Mouse (Mus musculus) spleen, adult 2 months (tissue): ENCODE measurements around the gene Gas2.

Source experiments
- CTCF ChIP-seq: fragments of 200-500 bp; IDR thresholded peaks from 2 replicates; pipeline ENCODE4 v1.5.1; 2011; ENCODE audit warnings: mild to moderate bottlenecking, inconsistent platforms; ENCODE audit not compliant: insufficient read depth, insufficient read length, insufficient replicate concordance; ENCODE audit errors: extremely low read depth
- POLR2A ChIP-seq: fragments of 200-500 bp; IDR thresholded peaks from 2 replicates; pipeline ENCODE4 v1.6.1; 2011; ENCODE audit warnings: low read depth, low read length, inconsistent platforms

DNA sequence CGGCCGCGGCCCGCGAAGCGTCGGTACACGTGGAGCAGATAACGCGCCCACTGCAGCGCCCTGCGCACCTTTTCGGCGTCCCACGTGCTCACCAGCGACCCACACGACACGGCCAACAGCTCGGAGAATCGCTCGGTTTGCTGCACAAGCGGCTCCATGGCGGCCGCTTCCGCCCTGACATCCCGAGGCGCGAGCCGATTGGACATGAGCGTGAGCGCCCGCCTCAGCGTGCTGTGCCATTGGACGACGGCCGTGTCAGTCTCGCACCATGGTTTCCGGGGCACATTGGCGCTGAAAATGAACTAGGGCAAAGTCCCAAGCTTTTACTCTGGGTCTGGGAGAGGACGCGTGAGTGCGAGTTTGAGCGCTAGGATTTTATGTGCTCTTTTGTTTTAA lies 280 bp downstream of the Gas2 start, which contains the start of gene Fancf:
- TF ChIP-seq CTCF (no peak), POLR2A (peak; percentile 58)
